Mouse (Mus musculus): ENCODE data around the gene Ank3.

Gene Ank3

DNA sequence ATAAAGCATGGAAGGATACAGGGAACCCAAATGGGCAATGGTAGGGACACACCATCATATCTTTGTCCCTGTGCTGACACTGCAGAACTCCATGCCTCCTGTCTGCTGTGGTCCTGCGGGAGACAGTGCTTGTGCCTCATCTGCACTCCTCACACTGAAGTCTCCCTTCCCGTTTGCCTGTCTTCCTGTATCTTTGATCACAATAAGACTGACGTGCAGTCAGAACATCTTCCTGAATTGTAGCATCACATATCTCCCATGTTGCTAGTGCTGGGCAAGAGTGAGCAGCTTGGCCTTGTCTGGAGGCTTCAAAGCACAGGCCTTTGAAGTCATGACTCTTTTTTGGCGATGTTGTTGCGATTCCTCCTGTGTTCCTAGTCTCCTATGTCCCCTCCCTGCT is 346.3 kb downstream of the Ank3 start:
- DNase-seq (ENCODE audit: inconsistent age in 2 of 2, low spot score in 1 of 2): no peak

DNA sequence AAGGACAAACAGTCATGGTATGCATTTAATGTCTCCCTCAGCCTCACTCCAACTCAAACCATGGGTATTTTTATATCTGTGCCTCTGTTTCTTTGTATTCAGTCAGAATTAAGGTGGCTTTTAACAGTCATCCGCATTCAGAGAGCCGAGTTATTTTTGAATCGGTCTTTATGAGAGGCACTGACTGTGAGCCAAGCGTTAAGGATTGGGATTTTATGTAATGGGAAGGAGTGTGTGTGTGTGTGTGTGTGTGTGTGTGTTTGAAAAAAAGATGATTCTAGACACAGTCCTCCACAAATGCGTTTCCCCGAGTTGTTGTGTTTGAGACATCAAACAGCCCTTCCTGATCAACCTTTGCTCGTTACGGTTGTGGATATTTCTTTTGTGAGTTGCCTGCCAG is 347.7 kb downstream of the Ank3 start:
- DNase-seq (ENCODE audit: inconsistent age in 2 of 2, low spot score in 1 of 2): no peak

DNA sequence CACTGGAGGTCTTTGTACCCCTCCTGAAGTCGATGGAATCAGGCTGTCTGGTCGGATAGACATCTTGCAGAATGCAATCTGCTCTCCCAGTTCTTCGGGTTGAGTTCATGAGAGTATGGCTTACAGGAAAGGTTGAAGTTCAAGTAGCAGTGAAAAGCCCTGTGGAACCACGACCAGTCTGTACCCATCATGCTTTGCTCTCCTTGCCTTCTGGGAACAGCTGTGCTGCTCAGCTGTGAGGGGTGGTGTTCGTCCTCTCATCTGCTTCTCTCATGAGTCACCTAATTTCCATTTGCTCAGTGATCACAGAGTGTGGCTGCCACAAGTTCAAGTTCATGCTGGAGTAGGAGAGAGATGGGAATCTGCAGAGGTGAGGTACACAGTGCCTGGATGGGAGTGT is 348.2 kb downstream of the Ank3 start:
- DNase-seq (ENCODE audit: inconsistent age in 2 of 2, low spot score in 1 of 2): no peak

DNA sequence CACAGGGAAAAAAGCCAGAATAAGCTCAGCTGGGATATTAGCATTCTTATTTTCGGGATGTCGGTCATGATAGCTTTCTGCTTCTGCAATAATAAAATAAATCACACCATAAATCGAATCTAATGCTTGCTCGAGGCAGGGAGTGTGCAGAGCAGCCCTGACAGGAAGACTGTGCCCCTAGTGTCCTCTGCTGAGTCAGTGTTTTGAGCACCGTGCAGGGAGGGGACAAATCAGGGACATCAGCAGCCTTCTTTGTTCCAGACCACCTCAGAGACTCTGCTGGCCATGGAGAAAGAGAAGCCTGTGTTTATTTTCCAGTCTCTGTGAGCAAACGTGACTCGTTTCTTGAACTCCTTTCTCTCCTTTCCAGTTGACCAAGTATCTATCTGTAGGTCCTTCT is 352.8 kb downstream of the Ank3 start:
- DNase-seq (ENCODE audit: inconsistent age in 2 of 2, low spot score in 1 of 2): peak in 1 of 2 experiments; percentile 22

DNA sequence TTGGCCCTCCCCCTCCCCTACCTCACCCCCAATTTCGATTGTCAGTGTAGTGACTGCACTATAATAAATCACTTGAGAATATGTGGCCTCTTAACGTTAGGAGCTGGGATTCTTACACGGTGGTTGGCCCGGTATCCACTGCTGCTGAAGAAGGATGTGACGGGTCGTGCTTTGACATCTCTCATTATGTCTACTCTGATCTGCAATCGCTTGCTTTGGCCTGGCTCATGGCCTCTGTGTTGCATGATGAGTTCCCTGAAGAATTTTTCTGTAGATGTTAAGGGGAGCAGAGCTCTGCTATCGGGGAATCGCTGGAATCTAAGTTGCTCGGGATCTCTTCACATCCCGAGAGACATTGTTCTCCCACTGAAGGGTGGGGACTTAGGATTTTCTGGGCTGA is 354.9 kb downstream of the Ank3 start:
- DNase-seq (ENCODE audit: inconsistent age in 2 of 2, low spot score in 1 of 2): peak; percentile 68 to 90

DNA sequence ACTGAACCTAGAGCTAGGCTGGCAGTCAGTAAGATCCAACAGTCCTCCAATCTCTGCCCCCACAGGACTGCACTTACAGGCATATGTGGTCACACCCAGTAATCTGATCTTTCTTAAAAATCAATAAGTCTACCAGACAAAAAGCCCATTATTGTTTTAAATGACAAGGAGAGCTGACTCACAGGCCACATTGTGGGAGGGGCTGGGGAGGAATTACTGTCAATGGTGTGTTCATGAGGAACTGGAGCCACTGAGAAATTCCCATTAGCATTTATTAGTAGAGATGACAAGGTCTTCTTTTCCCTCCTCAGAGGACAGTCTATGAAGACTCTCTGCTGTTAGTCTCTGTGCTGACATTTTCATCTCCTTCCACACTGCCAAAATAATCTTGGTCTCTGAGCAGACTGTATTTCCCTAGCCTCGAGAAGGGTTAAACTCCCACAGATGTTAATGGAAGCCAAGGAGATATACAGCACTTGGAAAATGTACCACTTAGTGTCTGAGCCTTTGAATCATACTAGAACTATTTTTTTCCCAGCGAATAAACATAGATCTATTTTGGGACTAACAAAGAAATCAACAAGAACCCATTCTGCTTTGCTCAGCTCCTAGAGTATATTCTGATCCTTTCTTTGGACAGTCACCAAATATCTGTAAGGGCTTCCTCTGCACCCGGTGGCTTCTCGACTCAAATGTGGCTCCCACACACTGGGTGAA is 358.5 kb downstream of the Ank3 start:
- peak in 1 of 2 experiments; percentile 55 for DNase-seq (ENCODE audit: inconsistent age in 2 of 2, low spot score in 1 of 2)

DNA sequence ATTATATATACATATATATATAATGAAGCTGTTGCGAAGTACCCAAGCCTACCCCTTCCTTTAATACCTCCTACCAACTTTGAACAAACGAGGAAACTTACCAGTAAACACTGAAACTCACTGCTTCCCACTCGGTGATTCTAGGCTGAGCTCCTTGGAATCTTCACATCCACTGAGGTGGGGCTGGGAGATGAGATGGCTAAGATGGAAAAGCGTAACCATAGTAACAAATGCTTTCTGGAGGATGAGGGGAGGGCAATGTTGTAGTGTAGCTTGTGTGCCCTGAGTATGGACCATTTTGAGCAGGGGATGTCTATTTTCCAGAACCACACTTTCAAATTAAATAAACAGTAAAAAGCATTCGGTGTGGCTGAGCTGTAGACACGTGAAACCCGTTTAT is 364.4 kb downstream of the Ank3 start:
- DNase-seq (ENCODE audit: inconsistent age in 2 of 2, low spot score in 1 of 2): no peak

DNA sequence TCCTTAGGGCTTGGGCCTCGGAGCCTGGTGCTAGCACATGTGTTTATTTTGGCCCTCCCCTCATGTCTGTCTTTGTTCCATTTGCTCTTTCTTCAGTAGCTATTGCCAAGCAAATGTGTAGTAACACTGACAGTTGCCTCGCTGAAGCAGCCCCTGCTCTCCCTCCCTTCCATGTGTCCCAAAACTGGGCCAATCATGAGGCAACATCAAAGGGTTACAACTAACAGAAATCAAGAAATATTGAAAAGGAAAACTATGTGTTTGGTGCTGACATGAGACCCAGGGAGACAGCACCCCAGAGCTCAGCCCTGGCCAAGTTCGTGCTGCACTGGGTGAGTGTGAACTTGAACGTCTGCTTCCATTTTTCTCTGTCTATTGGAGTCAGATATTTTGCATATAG is 365.8 kb downstream of the Ank3 start:
- no peak for DNase-seq (ENCODE audit: inconsistent age in 2 of 2, low spot score in 1 of 2)

DNA sequence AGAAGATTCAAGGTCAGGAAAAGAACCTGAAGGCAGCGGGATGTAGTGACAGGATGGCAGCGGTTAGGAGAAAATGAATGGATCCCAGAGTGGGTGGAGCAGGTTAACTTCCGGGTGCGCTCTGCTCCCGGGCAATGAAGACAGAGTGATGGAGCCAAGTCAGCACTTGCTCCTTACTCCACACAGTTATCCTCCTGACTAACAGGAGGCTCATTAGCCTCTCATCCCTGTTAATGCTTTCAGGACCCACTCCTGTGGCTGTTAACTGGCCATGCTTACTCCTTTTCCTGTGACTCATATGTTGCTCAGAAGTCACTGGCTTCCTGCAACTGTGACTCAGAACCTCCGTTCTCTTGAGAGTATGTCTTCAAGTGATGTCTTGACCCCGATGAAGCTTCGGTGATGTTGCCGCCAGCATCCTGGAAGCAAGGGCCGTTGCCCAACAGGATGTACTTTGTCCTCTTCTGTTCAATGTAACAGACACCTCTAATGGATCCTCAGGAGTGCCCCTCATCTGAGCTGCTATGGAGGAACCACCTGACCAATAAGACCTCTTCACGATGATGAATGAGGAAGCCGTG is 378.6 kb downstream of the Ank3 start:
- peak in 1 of 2 experiments; percentile 33 for DNase-seq (ENCODE audit: inconsistent age in 2 of 2, low spot score in 1 of 2)

DNA sequence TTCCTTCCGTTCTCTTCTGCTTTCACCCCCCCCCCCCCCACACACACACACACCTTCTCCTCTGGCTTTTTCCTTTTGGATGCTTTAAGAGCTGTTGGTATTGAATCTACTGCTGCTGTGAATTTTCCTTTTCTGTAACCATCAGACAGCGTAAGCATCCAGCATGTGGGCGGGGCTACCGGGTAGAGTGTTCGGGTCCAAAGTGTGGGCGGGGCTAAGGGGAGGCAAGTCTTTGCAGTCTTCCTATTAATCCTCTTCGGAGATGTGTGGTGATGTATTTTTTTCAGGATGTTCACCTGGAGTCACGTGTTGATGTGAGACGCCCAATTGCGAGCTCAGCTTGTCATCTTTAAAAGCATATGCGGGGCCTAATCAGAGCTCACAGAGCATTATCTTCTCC is 379.2 kb downstream of the Ank3 start:
- DNase-seq (ENCODE audit: inconsistent age in 2 of 2, low spot score in 1 of 2): no peak

DNA sequence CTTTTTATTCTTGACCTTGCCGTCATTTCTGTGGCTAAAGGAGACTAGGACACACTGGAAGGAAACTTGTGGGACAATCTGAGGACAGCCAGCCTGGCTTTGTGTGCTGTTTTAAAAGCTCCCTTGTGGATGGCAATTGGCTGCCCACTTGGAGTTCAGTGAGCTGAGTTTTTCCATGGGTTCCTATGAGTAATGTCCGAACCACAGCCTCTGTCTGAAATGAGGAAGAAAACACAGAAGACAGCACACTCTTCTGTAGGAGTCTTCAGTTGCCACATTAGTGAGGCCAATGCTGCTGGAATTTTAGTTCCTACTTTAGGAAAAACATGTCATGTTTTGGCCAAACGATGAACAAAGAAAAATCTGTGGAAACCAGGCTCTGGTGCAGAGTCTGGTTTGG is 380.7 kb downstream of the Ank3 start:
- DNase-seq (ENCODE audit: inconsistent age in 2 of 2, low spot score in 1 of 2): no peak

DNA sequence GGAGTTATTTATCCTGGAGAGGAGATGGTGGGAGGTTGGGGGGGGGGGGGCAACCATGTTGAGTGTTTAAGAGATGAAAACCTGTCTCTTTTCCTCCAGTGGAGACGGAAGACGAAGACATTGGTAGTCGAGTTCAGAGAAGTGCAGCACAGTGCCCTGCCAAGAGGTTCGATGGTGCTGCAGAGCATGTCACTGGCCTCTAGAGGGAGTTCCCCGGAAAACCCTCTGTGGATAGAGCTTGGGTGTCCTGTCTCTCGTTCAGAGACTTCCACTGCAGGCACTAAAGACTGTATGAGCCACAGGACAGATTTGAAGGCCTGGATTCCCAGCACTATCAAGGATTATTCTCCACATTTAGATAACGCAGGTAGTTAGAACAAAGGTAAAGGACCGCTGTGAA is 382.9 kb downstream of the Ank3 start:
- peak; percentile 62 to 85 for DNase-seq (ENCODE audit: inconsistent age in 2 of 2, low spot score in 1 of 2)

DNA sequence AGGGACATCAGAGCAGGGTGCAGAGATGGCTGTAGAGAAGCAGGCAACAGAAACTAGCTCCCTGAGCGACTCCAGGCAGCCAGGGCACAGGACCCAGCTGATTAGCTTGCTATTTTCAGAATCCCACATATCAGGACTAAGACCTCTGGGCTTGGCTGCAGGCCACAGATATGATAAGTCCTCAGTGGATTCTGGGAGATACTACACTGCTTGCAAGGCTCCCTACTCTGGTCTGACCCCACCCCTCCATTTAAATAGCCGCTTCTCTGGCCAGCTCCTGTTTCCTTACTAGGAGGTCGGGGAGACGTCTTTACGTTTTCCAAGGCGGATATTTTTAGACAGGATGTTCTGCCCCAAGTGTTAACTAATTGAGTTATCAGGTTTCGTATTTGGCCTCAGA is 386.7 kb downstream of the Ank3 start:
- no peak for DNase-seq (ENCODE audit: inconsistent age in 2 of 2, low spot score in 1 of 2)

DNA sequence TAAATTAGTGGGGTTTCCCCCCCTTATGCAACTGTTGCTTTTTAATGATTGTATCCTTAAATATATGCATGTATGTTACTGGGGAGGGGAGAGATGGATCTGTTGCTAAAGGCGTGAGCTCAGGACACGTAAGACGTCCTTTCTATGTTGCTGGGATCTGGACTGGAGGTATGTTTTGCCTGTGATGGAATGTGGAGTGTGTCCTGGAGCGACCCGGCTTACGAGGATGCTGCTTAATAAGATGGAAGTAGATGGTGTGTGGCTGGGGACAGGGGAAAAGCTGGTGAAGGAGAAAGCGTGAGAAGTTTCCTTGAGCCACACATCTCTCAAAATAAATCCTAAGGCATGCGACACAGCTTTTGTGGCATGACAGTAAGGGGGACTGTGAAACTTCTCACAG is 387.1 kb downstream of the Ank3 start:
- no peak for DNase-seq (ENCODE audit: inconsistent age in 2 of 2, low spot score in 1 of 2)

DNA sequence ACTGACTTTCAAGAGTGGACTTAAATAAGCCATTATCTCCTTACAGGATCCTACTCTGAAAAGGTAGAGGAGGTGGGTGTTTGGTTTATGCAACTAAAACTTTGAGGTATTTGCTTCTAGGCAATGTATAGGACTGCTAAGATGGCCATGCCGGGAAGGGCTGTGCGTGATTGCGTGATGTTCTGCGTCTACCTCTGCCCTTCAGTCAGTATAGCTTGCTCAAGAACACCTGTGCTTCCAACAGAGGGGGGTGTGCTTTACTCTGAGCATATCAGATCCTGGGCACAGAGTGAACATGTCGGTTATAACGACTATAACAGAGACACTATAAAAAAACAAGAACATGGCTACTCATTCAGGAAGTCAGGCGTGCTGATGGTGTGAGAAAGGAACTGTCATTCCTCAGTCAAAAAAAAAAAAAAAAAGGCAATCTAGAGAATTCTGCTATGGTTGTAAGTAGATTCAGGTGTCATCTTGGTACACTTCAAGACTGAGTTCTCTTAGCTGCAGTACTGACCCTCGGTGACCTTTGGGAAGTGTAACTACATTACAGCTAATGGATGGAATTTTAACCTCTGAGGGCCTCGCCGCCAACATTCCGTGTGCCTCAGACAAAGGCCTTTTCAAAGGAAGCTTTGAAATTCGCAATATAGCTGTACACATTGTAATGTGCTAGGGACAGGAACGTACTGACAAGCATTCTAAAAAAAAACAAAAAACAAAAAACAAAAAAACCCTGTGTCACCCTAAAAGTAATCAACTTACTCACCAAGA is 387.8 kb downstream of the Ank3 start:
- DNase-seq (ENCODE audit: inconsistent age in 2 of 2, low spot score in 1 of 2): no peak

DNA sequence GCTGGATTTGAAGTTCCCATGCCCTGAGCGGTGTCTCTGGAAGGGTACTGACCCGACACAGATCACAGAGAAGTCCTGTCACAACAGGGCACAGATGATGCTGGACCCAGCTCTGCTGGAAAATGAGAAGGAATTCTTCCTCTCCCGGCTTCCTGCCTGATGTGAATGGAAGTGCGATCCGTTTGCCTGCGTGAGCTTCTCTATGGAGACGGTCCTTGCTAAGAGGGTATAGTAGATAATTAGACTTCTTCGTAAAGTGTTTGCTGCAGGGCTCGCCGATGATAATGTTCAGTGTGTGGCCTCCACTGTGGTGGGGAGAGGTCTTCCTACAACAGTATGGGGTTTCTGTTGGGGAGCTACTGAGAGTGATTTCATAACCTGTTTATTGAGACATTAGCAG is 388.8 kb downstream of the Ank3 start:
- no peak for DNase-seq (ENCODE audit: inconsistent age in 2 of 2, low spot score in 1 of 2)

DNA sequence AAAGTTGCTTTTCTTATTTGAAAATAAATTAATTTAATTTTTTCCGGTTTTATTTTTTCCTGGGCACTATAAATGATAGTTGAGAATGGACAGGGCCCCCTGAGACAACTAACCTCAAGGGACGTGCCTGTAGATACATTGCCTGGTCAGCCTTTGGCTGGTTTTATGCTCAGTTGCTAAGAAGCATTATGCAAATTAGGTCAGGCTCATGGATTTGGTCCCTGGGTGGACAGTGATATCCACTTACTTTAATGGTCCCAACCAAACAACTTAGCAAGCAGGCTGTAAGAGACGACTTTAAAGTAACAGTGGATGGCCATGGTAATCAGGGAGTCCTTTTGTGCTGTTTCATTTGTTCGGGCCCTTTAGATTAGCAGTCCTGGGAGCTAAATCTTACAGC is 392.0 kb downstream of the Ank3 start:
- no peak for DNase-seq (ENCODE audit: inconsistent age in 2 of 2, low spot score in 1 of 2)

DNA sequence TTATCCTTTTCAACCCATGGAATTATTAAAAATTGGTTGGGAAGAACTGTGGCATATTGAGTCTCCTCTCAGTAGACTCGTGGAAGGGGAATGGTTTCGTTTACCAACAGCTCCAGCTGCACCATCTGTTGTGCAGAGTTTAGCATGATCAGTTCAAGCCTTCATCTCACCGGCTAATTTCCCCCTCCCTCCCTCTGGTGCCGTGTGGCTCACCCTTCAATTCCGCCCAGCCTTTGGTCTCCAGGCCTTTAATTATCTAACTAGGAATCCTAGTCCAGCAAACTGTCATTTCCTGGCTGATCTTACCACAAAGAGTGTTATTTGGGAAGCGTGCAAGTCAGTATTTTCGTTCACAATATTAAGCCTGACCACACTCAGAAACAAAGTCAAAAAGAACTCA is 393.4 kb downstream of the Ank3 start:
- no peak for DNase-seq (ENCODE audit: inconsistent age in 2 of 2, low spot score in 1 of 2)

DNA sequence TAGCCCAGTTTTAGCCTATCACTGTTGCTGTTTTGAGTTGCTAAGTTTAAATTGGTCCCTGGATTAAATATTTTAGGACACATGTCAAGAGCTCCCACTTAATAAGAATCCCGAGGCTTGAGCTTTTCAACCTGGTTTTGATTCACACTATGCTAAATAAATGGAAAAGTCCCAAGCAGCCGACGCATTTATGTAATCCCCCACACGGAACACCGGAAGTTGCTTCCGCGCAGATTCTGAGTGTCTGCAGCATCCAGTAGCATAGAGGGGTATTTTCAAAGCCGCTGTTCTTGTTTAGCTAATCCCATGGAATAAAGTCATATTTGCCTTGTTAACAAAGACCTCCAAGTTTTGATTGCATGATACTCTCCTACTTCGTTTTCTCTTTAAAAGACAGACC is 393.8 kb downstream of the Ank3 start:
- DNase-seq (ENCODE audit: inconsistent age in 2 of 2, low spot score in 1 of 2): no peak

DNA sequence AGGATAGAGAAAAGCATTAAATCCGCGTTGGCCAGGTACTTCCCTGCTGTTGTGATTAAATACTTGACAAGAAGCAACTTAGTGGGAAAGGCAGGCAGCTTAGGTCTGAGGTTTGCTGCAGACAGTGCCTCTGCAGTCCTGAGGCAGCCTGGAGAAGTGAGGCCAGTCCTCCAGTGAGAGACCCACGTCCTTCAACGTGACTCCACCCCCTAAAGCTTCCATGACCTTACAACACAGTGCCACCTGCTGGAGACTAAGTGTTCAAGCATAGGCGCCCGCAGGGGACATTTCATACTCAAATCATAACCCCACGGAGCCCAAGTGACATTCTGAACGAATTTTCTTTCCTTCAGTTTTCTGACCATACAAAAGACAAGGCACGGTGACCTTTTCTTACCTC is 394.5 kb downstream of the Ank3 start:
- DNase-seq (ENCODE audit: inconsistent age in 2 of 2, low spot score in 1 of 2): peak; percentile 60 to 86

DNA sequence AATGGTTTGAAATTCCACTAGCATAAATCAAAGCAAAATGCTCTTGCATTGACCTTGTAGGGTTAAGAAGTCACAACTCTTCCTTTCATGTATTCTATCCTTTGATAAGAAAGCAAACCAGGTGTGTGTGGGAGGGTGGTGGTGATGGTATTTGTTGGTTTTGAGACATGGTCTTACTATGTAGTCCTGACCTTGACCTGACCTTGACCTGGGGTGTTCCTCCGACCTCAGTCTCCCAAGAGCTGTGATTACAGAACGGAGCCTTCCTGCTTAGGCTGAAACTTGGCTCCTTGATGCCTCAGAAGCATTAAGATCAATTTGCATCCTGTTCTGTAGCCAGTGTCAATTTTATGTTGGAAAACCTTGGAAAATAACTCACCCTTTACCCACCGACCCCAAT is 397.1 kb downstream of the Ank3 start:
- DNase-seq (ENCODE audit: inconsistent age in 2 of 2, low spot score in 1 of 2): no peak

DNA sequence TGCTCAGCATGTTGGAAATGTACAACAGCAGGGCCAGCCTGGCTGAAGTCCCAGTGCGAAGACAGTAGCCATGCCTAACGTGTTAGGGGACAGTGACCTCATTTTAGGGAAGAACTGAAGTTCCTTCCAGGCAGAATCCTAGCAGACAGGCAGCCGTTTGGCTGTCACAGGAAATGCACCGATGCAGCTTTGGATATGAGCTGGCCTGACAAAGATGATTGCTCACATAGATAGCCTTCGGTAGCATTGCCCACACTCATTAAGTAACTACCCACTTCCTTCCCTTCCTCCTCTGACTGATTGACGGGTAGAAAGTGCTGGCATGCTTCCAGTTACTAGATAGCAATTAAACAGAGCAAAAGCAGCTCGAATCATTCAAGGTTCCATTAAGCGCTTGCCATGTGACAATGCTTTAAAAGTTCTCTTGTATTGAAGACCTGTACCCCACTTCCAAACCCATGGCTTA is 397.9 kb downstream of the Ank3 start:
- no peak for DNase-seq (ENCODE audit: inconsistent age in 2 of 2, low spot score in 1 of 2)
